Mouse (Mus musculus): ENCODE measurements around the gene 4930432K21Rik. TPM values are rescaled to one million over a fixed set of nuclear protein-coding genes. Genes with fewer than 3 reads are reported as not detected.

4930432K21Rik gene
- polyA plus RNA-seq (2016; fragmentation: Nextera tagmentation; extraction: Ambion mirVana): 1.6 and 1.9 TPM in 2 replicates

GRCm38 (mm10) chr8:84147769-84148530 is at the start of gene 4930432K21Rik, which contains the start of gene Cc2d1a:
Gene 4930432K21Rik (plus strand): TSS chr8:84148025.
Gene Cc2d1a (minus strand): TSS chr8:84147936.
- peak within 1 kb of the TSS; percentile 89 for H3K4me2 ChIP-seq (replicated peaks)
- WGBS: 16% methylated on average over 49 of the region's 49 CpGs
- H3K4me1 ChIP-seq: peaks cover 21% of the 10 kb centered on the region
- 0 out of 2 replicates have a peak within 1 kb of the TSS, but pooled peaks have one; percentile 12 for H3K27ac ChIP-seq
- H3K9me3 ChIP-seq (replicated peaks): no peaks in the 10 kb centered on the region
- H3K9ac ChIP-seq: peak within 1 kb of the TSS; percentile 79
- no peaks in the 10 kb centered on the region for H3K27me3 ChIP-seq
- peaks cover 28% of the 10 kb centered on the region for H3K36me3 ChIP-seq
- ATAC-seq (ENCODE audit: low FRiP score): peak; percentile 95
- peak within 1 kb of the TSS; percentile 68 for H3K4me3 ChIP-seq

DNA sequence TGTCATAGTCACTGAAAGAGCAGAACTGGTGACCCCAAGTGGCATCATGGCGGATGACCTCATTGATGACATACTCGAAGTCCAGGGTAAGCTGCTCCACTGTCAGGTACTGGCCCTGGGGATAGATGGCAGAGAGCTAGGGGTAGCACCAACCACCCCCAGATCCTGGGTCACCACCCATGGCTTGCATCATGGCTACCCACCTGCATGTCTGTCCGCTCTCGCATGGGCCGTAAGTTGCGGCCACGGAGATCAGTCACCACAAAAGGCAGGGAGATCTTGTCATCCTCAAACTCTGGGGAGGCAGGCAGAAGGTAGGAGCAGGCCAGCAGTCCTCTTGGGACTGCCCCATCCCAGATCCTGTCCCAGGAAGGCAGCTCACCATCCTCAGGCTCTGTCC is 49.4 kb upstream of the 4930432K21Rik start:
- no peak overlapping the region for H3K27ac ChIP-seq
- no peak overlapping the region for H3K4me2 ChIP-seq (replicated peaks)
- 95% methylated on average over 7 of the region's 7 CpGs for WGBS
- no peak overlapping the region for H3K4me3 ChIP-seq
- no peak for ATAC-seq (ENCODE audit: low FRiP score)
- no peaks in the 10 kb centered on the region for H3K27me3 ChIP-seq
- no peaks in the 10 kb centered on the region for H3K9me3 ChIP-seq (replicated peaks)
- no peak overlapping the region for H3K9ac ChIP-seq
- H3K36me3 ChIP-seq: peaks cover 83% of the 10 kb centered on the region
- H3K4me1 ChIP-seq: peaks cover 17% of the 10 kb centered on the region

DNA sequence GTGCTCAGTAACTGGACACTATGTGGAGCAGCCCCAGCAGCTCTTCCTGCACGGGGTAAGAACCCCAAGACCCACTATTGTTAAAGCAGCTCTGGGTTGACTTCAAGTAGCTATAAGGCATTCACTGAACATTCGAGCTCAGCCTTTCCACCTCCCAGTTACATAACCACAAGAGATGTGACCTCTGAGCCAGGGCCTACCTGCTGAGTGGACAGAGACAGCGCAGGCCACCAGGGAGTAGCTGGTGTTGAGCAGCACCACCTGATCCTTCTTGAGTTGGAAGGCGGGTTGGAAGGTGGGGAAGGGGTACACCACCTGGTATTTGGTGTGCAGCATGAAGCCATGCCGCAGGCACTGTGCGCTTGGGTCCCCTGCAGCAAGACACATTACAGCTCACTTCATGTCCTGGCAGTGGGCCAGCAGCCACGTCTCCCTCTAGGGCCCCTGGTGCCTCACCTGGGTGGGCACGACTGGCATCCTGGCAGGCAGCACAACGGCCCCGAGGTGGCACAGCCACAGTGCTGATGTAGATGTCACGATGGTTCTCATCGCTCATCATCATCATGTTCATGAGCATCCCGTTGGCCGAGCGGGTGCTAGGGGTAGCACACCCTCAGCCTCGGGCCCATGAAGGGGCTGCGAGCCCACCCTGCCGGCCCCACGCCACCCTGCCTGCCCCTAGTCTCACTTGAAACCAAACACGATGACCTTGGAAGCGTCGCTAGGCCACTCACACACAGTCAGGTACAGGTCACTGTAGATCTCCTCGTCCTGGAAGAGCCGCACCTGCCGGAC is 46.2 kb upstream of the 4930432K21Rik start:
- Histone ChIP-seq H3K9me3 (replicated peaks) (no peaks in the 10 kb centered on the region), H3K36me3 (peaks cover 50% of the 10 kb centered on the region), H3K27me3 (no peaks in the 10 kb centered on the region), H3K27ac (no peak overlapping the region), H3K9ac (no peak overlapping the region), H3K4me1 (peaks cover 30% of the 10 kb centered on the region), H3K4me3 (no peak overlapping the region), H3K4me2 (replicated peaks) (no peak overlapping the region)
- 95% methylated on average over 25 of the region's 25 CpGs for WGBS
- no peak for ATAC-seq (ENCODE audit: low FRiP score)

- Histone ChIP-seq H3K4me3 (peak overlapping the region; percentile 65), H3K36me3 (peaks cover 31% of the 10 kb centered on the region), H3K4me1 (peaks cover 30% of the 10 kb centered on the region), H3K27me3 (no peaks in the 10 kb centered on the region), H3K4me2 (replicated peaks) (peak overlapping the region; percentile 86), H3K9ac (peak overlapping the region; percentile 81), H3K27ac (peak overlapping the region; percentile 94), H3K9me3 (replicated peaks) (0 out of 2 replicates have a peak, but pooled peaks cover 3% of the 10 kb centered on the region)
- ATAC-seq (ENCODE audit: low FRiP score): no peak
- WGBS: 58% methylated on average over 3 of the region's 3 CpGs
These were observed 44.2 kb upstream of the 4930432K21Rik start for GRCm38 (mm10) chr8:84103601-84104000.

DNA sequence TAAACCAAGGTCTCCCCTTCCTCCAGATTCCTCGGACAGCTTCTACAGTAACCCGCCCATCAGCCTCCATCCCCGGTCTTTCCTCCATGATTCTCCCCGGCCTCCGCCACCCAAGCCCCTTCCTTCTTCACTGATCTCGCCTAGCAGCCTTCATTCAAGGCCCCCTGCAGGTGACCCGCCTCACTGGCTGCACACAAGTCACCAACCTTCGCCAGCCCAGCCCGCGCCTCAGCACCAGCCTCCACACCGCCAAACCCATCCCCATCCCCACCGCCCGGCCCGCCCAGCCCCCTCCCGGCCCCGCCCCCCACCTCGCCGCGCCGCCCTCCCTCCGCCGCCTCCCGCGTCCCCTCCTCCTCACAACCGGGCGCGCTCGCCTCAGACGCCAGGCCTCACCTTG is 43.6 kb upstream of the 4930432K21Rik start:
- Histone ChIP-seq H3K9ac (peak overlapping the region; percentile 81), H3K4me1 (peaks cover 30% of the 10 kb centered on the region), H3K27me3 (no peaks in the 10 kb centered on the region), H3K4me2 (replicated peaks) (peak overlapping the region; percentile 86), H3K4me3 (peak overlapping the region; percentile 65), H3K9me3 (replicated peaks) (0 out of 2 replicates have a peak, but pooled peaks cover 3% of the 10 kb centered on the region), H3K27ac (peak overlapping the region; percentile 94), H3K36me3 (peaks cover 25% of the 10 kb centered on the region)
- peak; percentile 81 for ATAC-seq (ENCODE audit: low FRiP score)
- whole genome bisulfite sequencing: 0% methylated on average over 24 of the region's 29 CpGs

DNA sequence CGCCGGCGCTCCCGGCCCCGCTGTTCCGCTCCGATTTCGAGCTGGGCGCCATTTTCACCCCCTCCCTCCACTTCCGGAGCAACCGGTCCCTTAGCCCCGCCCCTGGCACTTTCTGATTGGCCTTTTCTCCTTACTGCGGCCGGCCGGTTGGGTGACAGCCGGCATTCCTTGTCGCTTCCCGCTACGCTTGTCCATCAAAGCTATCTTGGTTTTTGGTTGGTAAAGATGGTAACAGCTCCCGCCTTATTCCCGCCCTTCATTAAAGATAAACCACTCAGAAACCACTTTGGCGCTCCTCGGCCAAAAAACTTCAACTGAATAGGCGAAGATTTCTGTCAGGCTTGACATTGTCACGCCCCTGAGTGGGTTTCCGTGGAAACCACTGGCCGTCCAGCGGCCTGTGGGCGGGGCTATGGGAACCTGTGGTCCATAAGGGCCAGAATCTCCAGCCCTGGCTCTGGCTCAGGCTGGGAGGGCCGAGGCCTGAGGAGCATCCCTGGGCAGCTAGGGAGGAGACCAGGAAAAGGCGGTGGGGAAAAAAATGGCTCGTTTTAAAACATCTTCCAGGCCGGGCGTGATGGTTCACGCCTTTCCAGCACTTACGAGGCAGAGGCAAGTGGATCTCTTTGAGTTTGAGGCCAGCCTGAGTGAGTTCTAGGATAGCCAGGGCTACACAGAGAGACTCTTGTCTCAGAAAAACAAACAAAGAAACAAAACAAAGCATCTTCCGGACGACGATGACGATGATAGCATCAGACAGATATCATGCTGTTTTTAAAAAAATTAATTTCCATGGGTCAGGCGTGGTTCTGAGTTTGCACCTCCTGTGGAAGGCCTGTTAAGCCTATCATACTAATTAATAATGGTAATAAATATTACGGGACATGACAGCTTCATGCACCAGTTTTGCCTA is 42.9 kb upstream of the 4930432K21Rik start, which contains the start of gene Dcaf15:
Gene Dcaf15 (minus strand): TSS at position 72 of the 913 bp plus-strand sequence.
- H3K4me2 ChIP-seq (replicated peaks): peak within 1 kb of the TSS; percentile 86
- no peaks in the 10 kb centered on the region for H3K27me3 ChIP-seq
- peak within 1 kb of the TSS; percentile 65 for H3K4me3 ChIP-seq
- peaks cover 30% of the 10 kb centered on the region for H3K4me1 ChIP-seq
- peak within 1 kb of the TSS; percentile 81 for H3K9ac ChIP-seq
- H3K9me3 ChIP-seq (replicated peaks): 0 out of 2 replicates have a peak, but pooled peaks cover 3% of the 10 kb centered on the region
- 6% methylated on average over 42 of the region's 42 CpGs for whole genome bisulfite sequencing
- ATAC-seq (ENCODE audit: low FRiP score): peak; percentile 96
- peak within 1 kb of the TSS; percentile 94 for H3K27ac ChIP-seq
- peaks cover 18% of the 10 kb centered on the region for H3K36me3 ChIP-seq

DNA sequence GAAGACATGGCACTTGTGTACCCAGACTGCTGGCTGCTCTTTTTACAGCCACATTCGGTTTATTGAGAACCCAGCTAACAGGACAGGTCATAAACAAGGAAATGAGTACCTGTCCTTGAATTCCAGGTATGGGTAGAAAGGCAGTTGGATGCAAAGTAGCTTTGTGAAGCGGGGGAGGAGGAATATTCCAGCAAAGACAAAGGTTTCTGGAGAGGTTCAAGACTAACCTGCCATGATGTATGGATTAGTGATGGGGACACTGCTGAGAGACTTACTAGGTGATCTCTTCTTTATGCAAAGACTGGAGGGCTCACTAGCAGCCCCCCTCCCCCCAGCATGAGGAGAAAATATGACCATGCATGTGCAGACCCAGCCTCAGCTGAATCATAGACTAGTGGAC is 42.1 kb upstream of the 4930432K21Rik start:
- Histone ChIP-seq H3K4me3 (no peak overlapping the region), H3K9me3 (replicated peaks) (0 out of 2 replicates have a peak, but pooled peaks cover 3% of the 10 kb centered on the region), H3K4me1 (peaks cover 30% of the 10 kb centered on the region), H3K4me2 (replicated peaks) (0 out of 2 replicates have a peak overlapping the region, but pooled peaks have one; percentile 49), H3K27me3 (no peaks in the 10 kb centered on the region), H3K9ac (no peak overlapping the region), H3K36me3 (peaks cover 16% of the 10 kb centered on the region; the same call in 1 of the 2 replicates), H3K27ac (peak overlapping the region; percentile 86)
- no peak for ATAC-seq (ENCODE audit: low FRiP score)
- 84% methylated on average over 2 of the region's 2 CpGs for WGBS

DNA sequence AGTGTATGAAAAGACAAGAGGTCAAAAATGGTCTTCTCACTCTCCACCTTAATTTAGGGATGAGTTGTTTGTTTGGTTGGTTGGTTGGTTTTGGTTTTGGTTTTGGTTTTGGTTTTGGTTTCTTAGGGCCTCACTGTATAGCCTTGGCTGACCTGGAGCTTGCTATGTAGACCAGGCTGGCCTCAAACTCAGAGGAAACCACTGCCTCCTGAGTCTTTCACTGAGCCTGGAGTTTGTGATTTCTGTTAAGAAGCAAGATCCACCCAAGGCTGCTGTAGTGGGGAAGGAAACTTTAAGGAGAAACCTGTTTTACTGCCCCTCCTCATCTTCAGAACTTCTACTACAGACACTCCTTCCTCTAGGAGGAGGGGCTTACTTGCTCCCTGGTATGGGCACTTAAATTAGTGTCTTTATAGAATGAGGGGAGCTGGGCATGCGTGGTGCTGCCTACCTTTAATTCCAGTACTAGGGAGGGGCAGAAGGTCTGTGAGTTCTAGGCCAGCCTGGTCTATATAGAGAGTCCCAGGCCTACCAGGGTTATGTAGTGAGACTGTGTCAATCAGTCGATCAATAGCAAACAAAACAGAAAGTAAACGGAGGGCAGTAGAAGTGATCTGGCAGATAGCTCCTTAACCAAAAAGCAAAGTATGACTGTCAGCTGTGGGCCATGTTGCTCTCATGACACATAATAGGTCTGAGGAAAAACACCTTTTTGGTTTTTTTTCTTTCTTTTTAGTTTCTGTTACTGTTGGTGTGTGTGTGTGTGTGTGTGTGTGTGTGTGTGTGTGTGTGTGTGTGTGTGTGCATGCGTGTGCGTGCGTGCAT is 41.4 kb upstream of the 4930432K21Rik start:
- Histone ChIP-seq H3K4me1 (peaks cover 28% of the 10 kb centered on the region), H3K27ac (no peak overlapping the region), H3K36me3 (peaks cover 13% of the 10 kb centered on the region; the same call in 1 of the 2 replicates), H3K9me3 (replicated peaks) (0 out of 2 replicates have a peak, but pooled peaks cover 3% of the 10 kb centered on the region), H3K9ac (no peak overlapping the region), H3K4me3 (no peak overlapping the region), H3K4me2 (replicated peaks) (no peak overlapping the region), H3K27me3 (no peaks in the 10 kb centered on the region)
- WGBS: 97% methylated on average over 6 of the region's 6 CpGs
- ATAC-seq (ENCODE audit: low FRiP score): no peak

DNA sequence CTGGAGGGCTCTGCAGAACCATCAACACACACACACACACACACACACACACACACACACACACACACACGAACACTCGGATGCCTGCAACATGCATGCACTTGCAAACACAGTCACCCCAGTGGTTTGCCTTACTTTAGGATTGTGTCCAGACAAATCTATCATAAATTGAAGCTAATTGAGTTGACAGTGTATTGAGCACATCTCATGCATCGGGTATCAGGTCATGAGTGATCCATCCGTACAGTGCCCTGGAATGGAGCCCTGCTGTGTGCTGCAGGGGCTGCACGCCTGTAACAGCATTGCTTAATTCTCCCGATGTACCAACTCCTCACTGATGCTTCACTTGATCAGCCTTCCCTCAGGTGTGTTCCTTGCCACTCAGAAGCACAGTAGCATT is 32.2 kb upstream of the 4930432K21Rik start:
- Histone ChIP-seq H3K36me3 (no peaks in the 10 kb centered on the region), H3K4me2 (replicated peaks) (no peak overlapping the region), H3K27ac (no peak overlapping the region), H3K9me3 (replicated peaks) (0 out of 2 replicates have a peak, but pooled peaks cover 3% of the 10 kb centered on the region), H3K9ac (no peak overlapping the region), H3K4me1 (no peaks in the 10 kb centered on the region), H3K4me3 (no peak overlapping the region), H3K27me3 (no peaks in the 10 kb centered on the region)
- no peak for ATAC-seq (ENCODE audit: low FRiP score)
- 81% methylated on average over 6 of the region's 6 CpGs for whole genome bisulfite sequencing

GRCm38 (mm10) chr8:84122151-84122550 is 25.7 kb upstream of the 4930432K21Rik start:
- 0 out of 2 replicates have a peak, but pooled peaks cover 2% of the 10 kb centered on the region for H3K4me1 ChIP-seq
- H3K4me2 ChIP-seq (replicated peaks): no peak overlapping the region
- H3K27ac ChIP-seq: no peak overlapping the region
- no peaks in the 10 kb centered on the region for H3K36me3 ChIP-seq
- H3K9ac ChIP-seq: no peak overlapping the region
- 0 out of 2 replicates have a peak, but pooled peaks cover 3% of the 10 kb centered on the region for H3K9me3 ChIP-seq (replicated peaks)
- 85% methylated on average over 3 of the region's 3 CpGs for WGBS
- no peak for ATAC-seq (ENCODE audit: low FRiP score)
- H3K4me3 ChIP-seq: no peak overlapping the region
- no peaks in the 10 kb centered on the region for H3K27me3 ChIP-seq

Measured in hindbrain, embryonic 12.5 days (tissue).